Mouse (Mus musculus) myocyte (in vitro differentiated cells): ENCODE measurements around the gene Rilpl1.

Experiments used
- CEBPB ChIP-seq: IDR thresholded peaks from 2 replicates; pipeline ENCODE4 v1.6.1; 2011; ENCODE audit warnings: mild to moderate bottlenecking, moderate library complexity; ENCODE audit not compliant: poor library complexity, insufficient read depth, severe bottlenecking
- E2F4 ChIP-seq: IDR thresholded peaks from one replicate; pipeline ENCODE4 v1.6.1; 2011; ENCODE audit warnings: mild to moderate bottlenecking, control low read depth, moderate library complexity; ENCODE audit not compliant: insufficient read depth
- MAX ChIP-seq: IDR thresholded peaks from one replicate; pipeline ENCODE4 v1.6.1; 2011; ENCODE audit warnings: low read depth, mild to moderate bottlenecking, control low read depth
- MYOG ChIP-seq, 3 experiments: IDR thresholded peaks; one replicate each; pipeline ENCODE4 v1.6.1; 2011; ENCODE audit warnings: control low read depth in 2 of 3, low read depth in 2 of 3, mild to moderate bottlenecking in 2 of 3; ENCODE audit not compliant: insufficient read length in 2 of 3, control insufficient read depth in 1 of 3, insufficient read depth in 1 of 3
- POLR2A ChIP-seq: IDR thresholded peaks from one replicate; pipeline ENCODE4 v1.6.1; 2011; ENCODE audit warnings: low read depth, mild to moderate bottlenecking, control low read depth, moderate library complexity; ENCODE audit not compliant: insufficient read length
- SRF ChIP-seq: IDR thresholded peaks from one replicate; pipeline ENCODE4 v1.6.1; 2011; ENCODE audit warnings: low read depth; ENCODE audit not compliant: control insufficient read depth, insufficient read length
- TCF12 ChIP-seq: IDR thresholded peaks from one replicate; pipeline ENCODE4 v1.6.1; 2011; ENCODE audit warnings: mild to moderate bottlenecking, control low read depth; ENCODE audit not compliant: poor library complexity, insufficient read depth, severe bottlenecking
- USF1 ChIP-seq: IDR thresholded peaks from one replicate; pipeline ENCODE4 v1.6.1; 2011; ENCODE audit warnings: low read depth, mild to moderate bottlenecking, control low read depth, moderate library complexity

DNA sequence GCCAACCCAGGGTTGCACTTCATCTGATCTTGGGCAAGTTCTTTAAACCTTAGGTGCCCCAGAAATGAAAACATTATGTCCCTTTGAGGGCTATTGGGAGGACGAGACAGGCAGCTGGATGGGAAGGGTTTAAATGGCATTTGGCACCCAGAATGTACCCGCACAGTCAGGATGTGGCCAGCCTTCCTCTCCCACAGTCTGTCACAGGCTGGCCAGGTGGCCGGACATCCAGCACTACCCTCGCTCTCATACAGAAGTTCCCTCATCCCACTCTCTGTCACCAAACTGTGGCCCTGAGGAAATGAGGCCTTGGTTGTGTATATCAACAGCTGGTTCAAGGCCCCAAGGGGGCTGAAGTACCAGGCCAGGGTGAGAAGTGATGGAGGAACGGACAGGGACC lies 6.2 kb downstream of the Rilpl1 start:
- TF ChIP-seq SRF: no peak
- TF ChIP-seq POLR2A: no peak
- TF ChIP-seq E2F4: no peak
- no peak for TF ChIP-seq TCF12
- no peak for TF ChIP-seq MAX
- no peak for TF ChIP-seq CEBPB
- no peak for TF ChIP-seq MYOG (IDR thresholded peaks at IDR 0.05; ENCODE audit: control insufficient read depth in 1 of 3, insufficient read depth in 1 of 3, insufficient read length in 2 of 3, low read depth in 2 of 3)
- TF ChIP-seq USF1: no peak
